Mouse (Mus musculus): ENCODE results near the gene Cltb. TPM values are rescaled to one million over a fixed set of nuclear protein-coding genes. Genes with fewer than 3 reads are reported as not detected.

Cltb gene
- polyA plus RNA-seq, 1 experiment from 2014 or later = 154 TPM

DNA sequence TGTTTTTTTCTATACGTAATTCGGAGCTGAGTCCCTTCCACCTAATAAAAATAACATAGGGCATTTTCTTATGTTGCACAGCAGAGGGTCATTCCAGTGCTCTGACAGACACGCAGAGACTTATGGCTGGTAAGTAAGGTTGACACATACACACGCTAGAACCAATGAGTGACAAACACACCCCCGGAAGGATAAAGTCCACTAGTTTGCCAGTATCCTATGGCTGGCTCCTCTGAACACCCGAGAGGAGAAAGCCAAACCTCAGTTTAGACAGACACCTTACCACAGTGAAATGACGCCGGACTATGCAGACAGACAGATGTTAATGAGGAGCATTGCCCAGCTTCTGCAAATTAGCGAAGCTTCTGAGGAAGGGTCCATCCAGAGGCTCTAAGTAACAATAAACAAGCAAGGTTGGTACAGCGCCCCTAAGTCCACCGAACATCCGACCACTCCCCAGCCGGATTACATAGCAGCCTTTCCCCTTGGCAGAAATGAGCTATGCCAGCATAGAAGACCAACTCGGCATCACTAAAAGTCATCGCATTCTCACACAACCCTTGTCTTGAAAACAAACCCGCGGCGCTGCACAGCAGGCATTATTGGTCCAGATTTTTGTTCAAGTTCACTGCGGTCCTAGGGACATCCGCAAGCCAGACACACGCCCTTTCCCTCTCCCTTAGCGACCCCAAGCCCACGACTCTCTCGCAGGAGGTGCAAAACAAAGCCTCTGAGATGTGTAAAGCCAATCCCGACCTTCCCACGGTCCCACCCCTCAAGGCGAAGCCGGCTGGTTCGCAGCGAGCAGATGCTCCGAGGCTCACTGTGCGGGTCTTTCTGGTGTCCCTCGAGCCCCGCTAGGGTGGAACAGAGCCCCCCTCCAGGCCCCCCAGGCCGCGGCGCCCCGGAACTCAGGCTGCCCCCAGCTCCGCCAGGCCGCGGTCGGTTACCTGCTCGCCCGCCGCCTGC is 46.6 kb downstream of the Cltb start:
- H3K4me1 ChIP-seq (replicated peaks; ENCODE audit: control insufficient read depth, insufficient read depth, low read length) = no peaks in the 10 kb centered on the region
- H3K27me3 ChIP-seq (replicated peaks; ENCODE audit: control insufficient read depth, insufficient read depth, low read length) = no peaks in the 10 kb centered on the region
- H3K36me3 ChIP-seq (ENCODE audit: control insufficient read depth, insufficient read depth) = peaks cover 24% of the 10 kb centered on the region
- H3K9ac ChIP-seq (ENCODE audit: low read depth, low read length) = peak overlapping the region; percentile 90
- peak overlapping the region; percentile 76 for H3K4me3 ChIP-seq (ENCODE audit: low read depth, low read length)
- TF ChIP-seq CTCF (IDR thresholded peaks at IDR 0.05; ENCODE audit: low read depth) = no peak
- peak overlapping the region; percentile 80 for H3K4me2 ChIP-seq (replicated peaks; ENCODE audit: low read depth)
- 6% methylated on average over 45 of the region's 45 CpGs for WGBS
- peak overlapping the region; percentile 76 for H3K27ac ChIP-seq (ENCODE audit: low read depth, low read length)
- ATAC-seq = peak; percentile 62
- H3K9me3 ChIP-seq (ENCODE audit: control insufficient read depth) = no peaks in the 10 kb centered on the region

DNA sequence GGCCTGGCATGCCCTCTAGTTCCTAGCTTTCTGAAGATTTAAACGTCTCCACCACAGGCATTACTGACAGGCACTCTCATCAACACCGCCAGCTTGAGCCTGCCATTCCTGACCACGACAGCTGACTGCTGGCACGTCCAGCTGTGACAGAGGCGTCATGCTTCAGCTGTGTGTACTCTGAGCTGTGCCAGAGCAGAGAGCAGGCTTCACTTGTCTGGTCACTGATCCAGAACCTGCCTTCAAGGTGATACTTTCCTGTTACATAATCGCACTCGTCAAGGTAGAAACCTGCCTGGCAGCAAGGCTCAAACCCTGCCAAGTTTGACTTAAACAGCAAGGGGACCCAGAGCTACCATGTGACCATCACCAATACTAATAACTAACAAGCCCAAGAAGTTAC is 48.6 kb downstream of the Cltb start:
- WGBS = 83% methylated on average over 7 of the region's 7 CpGs
- no peak overlapping the region for H3K27ac ChIP-seq (ENCODE audit: low read depth, low read length)
- no peak for ATAC-seq
- no peak overlapping the region for H3K4me2 ChIP-seq (replicated peaks; ENCODE audit: low read depth)
- peaks cover 42% of the 10 kb centered on the region for H3K36me3 ChIP-seq (ENCODE audit: control insufficient read depth, insufficient read depth)
- no peak for TF ChIP-seq CTCF (IDR thresholded peaks at IDR 0.05; ENCODE audit: low read depth)
- H3K4me3 ChIP-seq (ENCODE audit: low read depth, low read length) = no peak overlapping the region
- no peaks in the 10 kb centered on the region for H3K9me3 ChIP-seq (ENCODE audit: control insufficient read depth)
- H3K4me1 ChIP-seq (replicated peaks; ENCODE audit: control insufficient read depth, insufficient read depth, low read length) = no peaks in the 10 kb centered on the region
- H3K27me3 ChIP-seq (replicated peaks; ENCODE audit: control insufficient read depth, insufficient read depth, low read length) = no peaks in the 10 kb centered on the region
- no peak overlapping the region for H3K9ac ChIP-seq (ENCODE audit: low read depth, low read length)

DNA sequence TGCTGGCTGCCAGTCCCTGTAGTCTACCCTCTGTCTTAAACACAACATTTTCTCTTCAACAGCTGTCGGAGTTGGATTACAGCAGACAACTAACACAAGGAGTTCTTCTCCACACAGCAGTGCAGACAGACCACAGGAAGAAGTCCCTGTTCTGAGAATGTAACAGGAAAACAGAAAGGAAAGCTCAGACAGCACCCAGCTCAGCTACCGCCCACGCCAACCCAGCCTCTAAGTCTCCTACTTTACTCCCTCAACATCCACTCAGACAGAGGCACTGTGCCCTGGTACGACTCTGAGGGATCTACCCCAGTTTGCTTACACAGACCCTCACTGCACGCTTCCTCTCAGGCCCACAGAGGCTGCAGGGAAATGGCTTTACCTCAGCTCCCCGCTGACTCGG is 50.5 kb downstream of the Cltb start:
- 91% methylated on average over 7 of the region's 7 CpGs for WGBS
- no peaks in the 10 kb centered on the region for H3K9me3 ChIP-seq (ENCODE audit: control insufficient read depth)
- H3K4me1 ChIP-seq (replicated peaks; ENCODE audit: control insufficient read depth, insufficient read depth, low read length) = no peaks in the 10 kb centered on the region
- ATAC-seq = no peak
- H3K36me3 ChIP-seq (ENCODE audit: control insufficient read depth, insufficient read depth) = peaks cover 61% of the 10 kb centered on the region
- H3K27ac ChIP-seq (ENCODE audit: low read depth, low read length) = no peak overlapping the region
- no peak for TF ChIP-seq CTCF (IDR thresholded peaks at IDR 0.05; ENCODE audit: low read depth)
- H3K4me3 ChIP-seq (ENCODE audit: low read depth, low read length) = no peak overlapping the region
- H3K4me2 ChIP-seq (replicated peaks; ENCODE audit: low read depth) = no peak overlapping the region
- no peak overlapping the region for H3K9ac ChIP-seq (ENCODE audit: low read depth, low read length)
- no peaks in the 10 kb centered on the region for H3K27me3 ChIP-seq (replicated peaks; ENCODE audit: control insufficient read depth, insufficient read depth, low read length)

DNA sequence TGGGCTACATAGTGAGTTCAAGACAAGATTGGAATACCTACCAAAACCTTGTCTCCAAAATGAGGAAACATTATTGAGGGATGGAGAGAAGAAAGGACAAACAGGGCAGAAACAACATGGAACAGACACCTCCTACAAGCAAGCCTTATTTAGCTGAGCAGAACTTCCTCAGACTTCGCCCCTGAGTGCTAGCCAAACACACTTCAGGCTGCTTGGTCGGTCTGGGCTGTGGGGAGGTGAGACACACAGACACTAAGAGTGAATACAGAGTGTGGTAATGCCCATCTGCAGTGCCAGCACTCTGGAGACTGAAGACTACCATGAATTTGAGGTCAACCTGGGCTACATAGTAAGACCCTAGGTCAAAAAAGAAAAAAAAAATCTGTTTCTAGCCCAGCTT is 51.5 kb downstream of the Cltb start:
- peaks cover 63% of the 10 kb centered on the region for H3K36me3 ChIP-seq (ENCODE audit: control insufficient read depth, insufficient read depth)
- no peak overlapping the region for H3K4me3 ChIP-seq (ENCODE audit: low read depth, low read length)
- no peak for TF ChIP-seq CTCF (IDR thresholded peaks at IDR 0.05; ENCODE audit: low read depth)
- no peaks in the 10 kb centered on the region for H3K9me3 ChIP-seq (ENCODE audit: control insufficient read depth)
- no peaks in the 10 kb centered on the region for H3K27me3 ChIP-seq (replicated peaks; ENCODE audit: control insufficient read depth, insufficient read depth, low read length)
- ATAC-seq = no peak
- no peak overlapping the region for H3K27ac ChIP-seq (ENCODE audit: low read depth, low read length)
- no peak overlapping the region for H3K4me2 ChIP-seq (replicated peaks; ENCODE audit: low read depth)
- H3K4me1 ChIP-seq (replicated peaks; ENCODE audit: control insufficient read depth, insufficient read depth, low read length) = no peaks in the 10 kb centered on the region
- H3K9ac ChIP-seq (ENCODE audit: low read depth, low read length) = no peak overlapping the region
- WGBS = 86% methylated on average over 2 of the region's 2 CpGs

DNA sequence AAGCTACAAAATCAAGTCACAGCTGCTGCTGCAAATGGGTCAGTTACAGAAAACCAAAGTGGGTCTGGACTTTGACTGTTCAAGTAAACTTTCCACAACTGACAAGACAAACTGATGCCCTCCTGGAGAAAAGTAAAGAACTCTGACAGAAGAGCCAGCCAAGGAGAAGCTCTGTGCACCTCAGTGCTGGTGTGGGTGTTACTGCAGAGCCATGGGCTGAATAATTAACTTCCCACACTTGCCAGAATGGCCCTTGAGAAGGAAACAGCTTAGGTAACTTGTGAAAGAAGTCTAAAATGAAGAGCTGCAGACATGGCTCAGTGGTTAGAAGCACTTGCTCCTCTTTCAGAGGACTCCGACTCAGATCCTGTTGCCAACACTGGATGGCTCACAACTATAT is 53.5 kb downstream of the Cltb start:
- no peak for TF ChIP-seq CTCF (IDR thresholded peaks at IDR 0.05; ENCODE audit: low read depth)
- no peaks in the 10 kb centered on the region for H3K27me3 ChIP-seq (replicated peaks; ENCODE audit: control insufficient read depth, insufficient read depth, low read length)
- H3K9ac ChIP-seq (ENCODE audit: low read depth, low read length) = no peak overlapping the region
- no peak overlapping the region for H3K4me3 ChIP-seq (ENCODE audit: low read depth, low read length)
- H3K4me2 ChIP-seq (replicated peaks; ENCODE audit: low read depth) = no peak overlapping the region
- no peaks in the 10 kb centered on the region for H3K4me1 ChIP-seq (replicated peaks; ENCODE audit: control insufficient read depth, insufficient read depth, low read length)
- no peak overlapping the region for H3K27ac ChIP-seq (ENCODE audit: low read depth, low read length)
- no peak for ATAC-seq
- peaks cover 80% of the 10 kb centered on the region for H3K36me3 ChIP-seq (ENCODE audit: control insufficient read depth, insufficient read depth)
- H3K9me3 ChIP-seq (ENCODE audit: control insufficient read depth) = no peaks in the 10 kb centered on the region
- 100% methylated on average over 1 of the region's 1 CpGs for WGBS

DNA sequence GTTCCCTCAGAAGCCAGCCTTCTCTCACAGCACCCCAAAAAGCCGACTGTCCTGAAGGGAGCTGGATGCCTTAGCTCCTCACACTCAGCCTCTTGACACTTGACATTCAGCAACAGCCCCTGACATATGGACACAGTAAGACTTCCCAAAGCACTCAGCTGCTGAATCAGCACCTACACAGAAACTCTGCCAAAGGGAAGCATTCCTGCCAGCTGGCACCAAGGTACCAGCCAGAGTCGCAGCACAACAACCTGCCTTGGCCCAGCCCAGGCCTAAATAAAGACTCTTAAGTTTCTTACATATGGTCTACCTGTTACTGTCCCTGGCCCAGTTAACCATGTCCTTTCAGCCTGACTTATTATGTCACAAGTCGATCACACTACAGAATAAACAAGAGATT is 54.3 kb downstream of the Cltb start:
- ATAC-seq = no peak

More for the DNA sequence above, 54.3 kb downstream of the Cltb start:
- Histone ChIP-seq H3K27ac (ENCODE audit: low read depth, low read length) (no peak overlapping the region), H3K36me3 (ENCODE audit: control insufficient read depth, insufficient read depth) (peaks cover 87% of the 10 kb centered on the region), H3K27me3 (replicated peaks; ENCODE audit: control insufficient read depth, insufficient read depth, low read length) (no peaks in the 10 kb centered on the region), H3K4me2 (replicated peaks; ENCODE audit: low read depth) (no peak overlapping the region), H3K9ac (ENCODE audit: low read depth, low read length) (no peak overlapping the region), H3K4me1 (replicated peaks; ENCODE audit: control insufficient read depth, insufficient read depth, low read length) (no peaks in the 10 kb centered on the region), H3K4me3 (ENCODE audit: low read depth, low read length) (no peak overlapping the region), H3K9me3 (ENCODE audit: control insufficient read depth) (no peaks in the 10 kb centered on the region)
- TF ChIP-seq CTCF (IDR thresholded peaks at IDR 0.05; ENCODE audit: low read depth) = no peak
- 89% methylated on average over 3 of the region's 3 CpGs for WGBS
